Mouse (Mus musculus): ENCODE measurements around the gene Serpinb6a. TPM values are rescaled to one million over a fixed set of nuclear protein-coding genes. Genes with fewer than 3 reads are reported as not detected.
"Not testable (repeated sequence)": the region's sequence is repeated elsewhere in the genome, so short reads cannot be mapped to it uniquely, and the experiment has no call there.

The Serpinb6a gene
- polyA plus RNA-seq, 3 experiments from 2014 or later: 39.5 to 66.1 (median 50.4) TPM

GRCm38 (mm10) chr13:33966574-33966973 lies 36.0 kb downstream of the Serpinb6a start:
- no peak for ATAC-seq

- no peak for ATAC-seq
Measured at GRCm38 (mm10) chr13:33966025-33966412, 36.6 kb downstream of the Serpinb6a start.

- peak; percentile 51 for ATAC-seq
Measured at GRCm38 (mm10) chr13:33965056-33966024, 37.3 kb downstream of the Serpinb6a start.

GRCm38 (mm10) chr13:33964206-33965046 lies 38.2 kb downstream of the Serpinb6a start, which contains the start of gene Nqo2:
TSS of gene Nqo2 (plus strand) at chr13:33964687.
- ATAC-seq: peak; percentile 49

- no peak for ATAC-seq
Measured at GRCm38 (mm10) chr13:33959771-33960170, 42.8 kb downstream of the Serpinb6a start.

- ATAC-seq: peak; percentile 84
Measured at GRCm38 (mm10) chr13:33956571-33957421, 45.8 kb downstream of the Serpinb6a start.

- ATAC-seq: no peak
Measured at GRCm38 (mm10) chr13:33952947-33953346, 49.6 kb downstream of the Serpinb6a start.

GRCm38 (mm10) chr13:33952075-33952449 lies 50.5 kb downstream of the Serpinb6a start:
- ATAC-seq: no peak

GRCm38 (mm10) chr13:33951308-33952074 lies 51.1 kb downstream of the Serpinb6a start:
- no peak for ATAC-seq

GRCm38 (mm10) chr13:33942212-33942779 lies 60.3 kb downstream of the Serpinb6a start:
- ATAC-seq: no peak

- ATAC-seq: no peak
Measured at GRCm38 (mm10) chr13:33941288-33941808, 61.2 kb downstream of the Serpinb6a start.

- ATAC-seq: not testable (repeated sequence)
Measured at GRCm38 (mm10) chr13:33937587-33937986, 65.0 kb downstream of the Serpinb6a start.

GRCm38 (mm10) chr13:33937151-33937550 lies 65.4 kb downstream of the Serpinb6a start:
- no peak for ATAC-seq

- peak; percentile 60 for ATAC-seq
Measured at GRCm38 (mm10) chr13:33935465-33936181, 67.0 kb downstream of the Serpinb6a start.

- ATAC-seq: no peak
Measured at GRCm38 (mm10) chr13:33934743-33935142, 67.9 kb downstream of the Serpinb6a start.

GRCm38 (mm10) chr13:33930912-33931311 lies 71.7 kb downstream of the Serpinb6a start:
- no peak for ATAC-seq

- ATAC-seq: no peak
Measured at GRCm38 (mm10) chr13:33930281-33930680, 72.3 kb downstream of the Serpinb6a start.

GRCm38 (mm10) chr13:33921699-33922098 lies 80.9 kb downstream of the Serpinb6a start:
- no peak for ATAC-seq

- no peak for ATAC-seq
Measured at GRCm38 (mm10) chr13:33921041-33921440, 81.6 kb downstream of the Serpinb6a start.

GRCm38 (mm10) chr13:33906821-33907220 lies 95.8 kb downstream of the Serpinb6a start:
- no peak for ATAC-seq
